Mouse (Mus musculus) frontal cortex, adult 2 months (tissue): Measurements from ENCODE around the gene Pigp. TPM values are rescaled to one million over a fixed set of nuclear protein-coding genes. Genes with fewer than 3 reads are reported as not detected.
A peak's percentile ranks its signal among the peaks of the same experiment; 100 is the strongest.

Experiments
- DNase-seq, 2 experiments: peaks; one replicate each; pipeline ENCODE4 v3.0.0; 2022; ENCODE audit warnings: low spot score in 1 of 2; ENCODE audit errors: extremely low spot score in 1 of 2
- polyA plus RNA-seq: library from polyadenylated mRNA; depleted of rRNA; stranded (reverse); fragments of >200 nt; gene quantifications from 2 replicates; pipeline ENCODE4 v1.2.3, GENCODE M21; 2012; rRNA removed

Pigp gene
- polyA plus RNA-seq, result 63.8 and 66.8 TPM in 2 replicates

DNA sequence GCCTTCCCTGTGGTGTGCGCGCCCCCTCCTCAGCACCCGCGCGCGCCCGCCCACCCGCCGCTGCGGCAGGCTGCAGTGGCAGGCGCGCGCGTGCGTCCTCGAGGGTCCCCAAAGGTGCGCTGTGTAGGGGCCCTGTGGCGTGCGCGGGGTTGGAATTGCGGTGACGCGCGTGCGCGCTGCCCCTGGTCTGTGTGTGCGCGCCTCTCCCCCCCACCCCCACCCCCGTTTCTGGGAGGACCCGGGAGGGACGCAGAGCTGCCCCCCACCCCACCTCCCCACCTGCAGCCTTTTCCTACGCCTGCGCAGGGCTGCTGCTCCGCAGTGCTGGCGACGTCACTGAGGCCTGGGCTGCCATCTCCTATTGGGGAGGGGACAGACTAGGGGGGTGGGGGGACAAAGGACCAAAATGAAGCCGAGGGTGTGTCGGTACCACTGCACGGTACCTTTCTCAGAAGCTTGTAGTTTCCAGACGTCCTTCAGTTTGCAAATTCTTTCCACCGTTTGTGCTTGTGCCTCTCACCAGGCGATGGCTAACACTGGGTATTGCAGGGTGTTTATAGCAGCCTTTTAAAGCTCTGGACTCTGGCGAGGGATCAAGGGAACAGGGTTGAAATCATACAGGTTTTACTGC lies at the start of gene Pigp:
Pigp (minus strand) TSS at position 542 of the 631 bp plus-strand sequence.
- peak; percentile 32 to 63 for DNase-seq

DNA sequence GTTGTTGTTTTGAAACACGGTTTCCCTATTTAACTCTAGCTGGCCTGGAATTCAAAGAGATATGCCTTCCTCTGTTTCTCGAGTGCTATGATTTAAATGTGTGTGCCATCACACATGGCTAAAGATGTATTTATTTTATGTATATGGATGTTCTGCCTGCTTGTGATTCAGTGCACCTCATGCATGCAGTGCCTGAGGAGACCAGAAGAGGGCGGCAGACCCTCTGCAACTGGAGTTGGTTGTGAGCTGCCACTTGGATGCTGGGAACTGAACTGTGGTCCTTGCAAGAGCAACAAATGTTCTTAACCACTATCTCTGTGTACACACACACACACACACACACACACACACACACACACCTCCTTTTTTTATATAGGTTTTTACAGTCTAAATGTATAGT lies 48.9 kb upstream of the Pigp start:
- DNase-seq, result no peak

DNA sequence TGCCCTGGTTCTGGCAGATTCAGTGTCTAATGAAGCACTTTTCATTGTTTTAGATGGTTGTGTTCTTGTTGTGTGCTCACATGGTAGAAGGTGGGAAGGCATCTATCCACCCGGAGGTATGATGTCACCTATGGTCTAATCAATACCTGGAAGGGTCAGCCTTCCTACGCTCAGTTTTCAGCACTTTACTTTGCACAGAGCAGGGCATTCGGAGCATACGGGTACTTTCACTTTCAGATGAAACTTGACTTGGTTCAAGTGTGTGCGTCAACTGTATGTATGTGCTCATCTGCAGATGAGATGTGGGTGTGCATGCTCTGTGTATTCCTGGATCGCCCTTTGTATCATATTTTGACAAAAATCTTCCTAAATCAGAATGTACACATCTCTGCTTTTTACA lies 42.5 kb upstream of the Pigp start:
- no peak for DNase-seq

DNA sequence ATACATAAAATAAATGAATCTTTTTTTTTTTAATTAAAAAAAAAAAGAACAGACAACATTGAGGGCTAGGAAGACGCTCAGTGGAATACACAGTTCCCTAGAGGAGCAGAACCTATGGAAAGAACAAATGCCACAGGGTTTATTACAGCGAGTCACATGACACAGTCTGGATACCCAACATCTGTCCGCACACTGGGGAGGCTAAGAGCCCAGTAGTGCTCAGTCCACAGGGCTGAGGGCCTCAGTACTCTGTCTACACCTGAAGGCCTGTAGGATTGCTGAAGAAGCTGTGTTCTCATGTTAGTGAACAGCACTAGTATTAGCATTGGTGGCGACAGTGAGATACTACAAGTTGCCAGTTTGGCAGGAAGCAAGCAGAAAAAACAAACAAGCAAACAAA lies 41.1 kb upstream of the Pigp start:
- DNase-seq, result no peak

- DNase-seq, result no peak
Observed at GRCm38 (mm10) chr16:94412198-94412597, 40.6 kb upstream of the Pigp start.

DNA sequence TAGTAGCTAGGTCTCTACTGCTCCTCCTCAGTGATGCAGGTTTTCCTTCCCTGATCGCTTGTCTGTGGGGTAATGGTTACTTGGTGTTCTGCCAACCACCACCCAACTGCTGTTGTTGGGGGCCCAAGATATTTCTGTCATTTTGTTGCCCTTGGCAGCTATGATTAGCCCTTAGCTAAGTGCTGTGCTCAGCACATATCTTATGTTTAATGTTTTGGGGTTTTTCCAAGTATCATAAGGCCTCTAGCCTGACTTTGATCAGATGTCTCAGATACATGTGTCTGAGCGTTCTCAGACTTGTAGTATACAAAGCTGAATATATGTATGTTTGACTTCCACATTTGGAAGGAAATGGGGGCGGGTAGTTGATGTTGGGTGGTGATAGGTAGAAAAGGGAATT lies 39.6 kb upstream of the Pigp start:
- no peak for DNase-seq

DNA sequence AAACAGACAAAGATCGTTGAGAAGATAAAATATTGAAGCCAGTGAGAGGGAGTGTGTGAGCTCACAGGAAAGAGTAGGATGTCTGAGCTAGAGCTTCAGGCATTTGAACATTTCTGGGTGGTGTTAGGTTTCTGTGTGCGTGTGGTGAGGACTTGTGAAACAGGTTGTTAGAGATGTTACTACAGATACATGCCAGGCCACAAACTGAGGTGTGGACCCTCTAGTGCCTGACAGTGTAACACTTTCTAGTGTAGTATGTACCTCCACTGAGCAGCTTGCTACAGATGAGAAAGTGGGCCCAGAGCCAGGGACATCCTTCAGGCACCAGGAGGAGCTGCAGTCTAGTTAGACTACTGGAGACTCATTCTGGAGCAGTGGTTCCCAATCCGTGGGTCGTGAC lies 30.5 kb upstream of the Pigp start:
- DNase-seq, result peak in 1 of 2 experiments; percentile 41

DNA sequence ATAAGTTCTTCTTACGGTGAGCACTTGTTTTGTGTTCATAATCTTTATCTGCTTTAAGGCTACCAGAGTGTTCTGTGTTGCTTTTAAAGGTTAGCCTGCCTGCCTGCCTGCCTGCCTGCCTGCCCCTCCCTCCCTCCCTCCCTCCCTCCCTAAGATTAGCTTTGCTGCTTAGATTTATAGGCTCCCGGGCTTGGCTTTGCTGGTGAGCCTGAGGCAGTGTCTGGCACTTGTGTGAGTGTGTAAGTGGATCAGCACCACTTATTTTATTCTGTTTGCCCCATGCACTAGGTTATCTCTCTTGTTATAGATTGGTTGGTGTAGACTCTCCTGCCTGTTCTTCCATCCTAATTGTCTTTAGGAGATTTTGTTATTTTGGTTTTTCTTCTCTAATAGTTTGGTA lies 30.0 kb upstream of the Pigp start:
- no peak for DNase-seq

DNA sequence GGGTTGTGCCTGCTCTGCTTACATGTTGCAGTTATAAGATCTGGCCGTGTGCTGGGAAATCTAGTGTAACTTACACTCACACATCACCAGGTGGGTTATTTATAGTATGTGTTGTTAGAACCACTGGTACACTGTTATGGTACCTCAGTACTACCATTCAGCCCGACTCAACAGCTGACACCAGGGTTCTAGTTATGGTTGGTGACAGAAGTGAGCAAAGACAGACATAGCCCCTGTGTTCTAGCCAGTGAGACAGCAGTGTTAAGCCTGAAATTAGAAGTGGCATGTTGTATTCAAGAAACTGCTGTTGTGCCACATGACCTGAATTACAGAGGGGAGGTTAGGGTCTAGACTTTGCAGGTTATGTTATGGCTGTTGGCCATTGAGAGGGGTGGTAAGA lies 27.5 kb upstream of the Pigp start:
- no peak for DNase-seq

DNA sequence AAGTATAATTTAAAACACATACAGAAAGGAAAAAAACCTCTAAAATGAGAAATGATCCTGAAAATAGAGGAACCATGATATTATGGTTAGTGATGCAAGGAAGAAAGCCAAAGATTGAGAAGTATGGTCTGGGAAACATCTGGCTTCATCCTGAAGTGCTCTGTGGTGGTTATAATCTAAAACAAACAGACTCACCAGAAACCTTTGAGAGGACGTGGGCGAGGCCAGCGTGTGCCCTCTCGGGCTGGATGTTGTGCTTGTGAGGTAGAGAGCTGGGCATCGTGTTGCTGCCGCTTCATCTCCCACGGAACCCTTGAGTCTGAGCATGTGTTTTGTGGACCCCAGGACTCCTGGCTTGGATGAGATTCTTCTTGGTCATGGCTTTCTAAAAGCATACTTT lies 25.0 kb upstream of the Pigp start:
- no peak for DNase-seq

DNA sequence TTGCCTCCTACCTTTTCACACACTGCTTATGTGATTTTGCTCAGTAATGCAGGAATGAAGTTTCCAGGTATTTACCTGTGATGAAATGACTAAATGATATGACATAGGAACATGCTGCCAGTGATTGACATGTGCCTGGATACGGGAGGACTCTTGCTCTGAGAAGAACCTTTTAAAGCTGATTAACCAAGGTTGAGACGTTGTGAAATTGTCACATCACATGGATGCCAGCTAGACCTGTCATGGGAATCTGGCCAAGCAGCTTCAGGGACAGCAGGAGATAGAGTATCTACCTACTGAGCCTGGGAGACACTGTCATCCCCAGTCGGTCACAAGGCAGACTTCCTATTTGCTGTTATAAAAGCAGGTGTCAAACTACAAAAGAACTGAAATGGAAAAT lies 23.4 kb upstream of the Pigp start:
- no peak for DNase-seq

- no peak for DNase-seq
Observed at GRCm38 (mm10) chr16:94392299-94392698, 20.7 kb upstream of the Pigp start.

DNA sequence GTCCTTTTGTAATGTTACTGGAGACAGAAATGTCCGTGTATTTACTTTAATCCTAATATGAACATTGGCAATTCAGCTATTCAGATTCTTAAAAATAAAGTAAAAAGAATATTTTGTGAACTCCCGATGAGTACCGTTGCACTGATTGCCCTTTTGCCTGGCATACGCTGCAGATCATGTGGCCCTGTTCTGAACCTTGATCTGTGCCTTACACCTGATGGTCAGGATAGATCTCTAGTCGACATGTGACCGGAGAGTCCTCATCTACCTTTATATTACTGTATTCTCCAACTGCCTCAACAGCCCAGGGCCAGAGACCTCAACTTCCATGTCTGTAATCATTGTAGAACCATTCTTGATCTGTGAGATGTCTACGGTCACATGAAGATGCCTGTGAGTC lies 16.0 kb upstream of the Pigp start:
- DNase-seq, result no peak

DNA sequence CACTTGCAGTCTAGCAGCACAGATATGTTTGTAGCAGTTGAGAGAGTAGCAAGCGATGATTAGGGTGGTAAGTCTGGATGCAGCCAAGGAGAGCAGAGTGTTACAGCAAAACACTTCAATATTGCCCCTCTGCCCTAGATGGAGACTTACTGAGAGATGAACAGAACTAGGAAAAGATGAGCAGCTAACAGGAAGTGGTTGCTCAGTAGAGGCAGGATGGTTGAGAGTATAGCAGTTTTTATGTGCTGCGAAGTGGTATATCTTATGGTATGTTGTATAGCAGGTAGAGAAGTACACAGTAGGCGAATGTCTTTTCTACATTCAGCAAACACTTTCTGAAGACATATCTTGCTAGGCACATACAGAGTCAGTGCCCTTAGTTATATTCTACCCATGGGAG lies 11.6 kb upstream of the Pigp start:
- DNase-seq, result no peak

DNA sequence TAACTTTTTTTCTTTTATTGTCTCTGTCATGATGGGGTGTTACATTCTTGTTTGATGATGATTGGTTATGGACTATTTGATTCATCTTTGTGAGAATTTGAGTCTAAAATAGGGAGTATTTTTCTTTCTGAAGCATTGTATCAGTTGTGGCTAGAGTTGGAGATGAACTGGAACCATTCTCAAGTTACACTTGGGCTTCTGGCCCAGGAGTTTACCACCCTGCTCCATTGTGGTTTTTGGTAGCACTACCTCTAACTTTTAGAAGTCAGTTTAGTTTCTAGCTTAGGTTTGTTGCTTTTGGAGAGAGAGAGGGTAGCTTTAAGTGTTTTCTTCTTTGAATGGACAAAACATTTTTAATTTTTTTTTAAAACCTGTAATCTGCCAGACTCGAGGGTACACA lies 7.7 kb upstream of the Pigp start:
- no peak for DNase-seq

- DNase-seq, result peak in 1 of 2 experiments; percentile 37
Observed at GRCm38 (mm10) chr16:94370915-94371300, 734 bp downstream of the Pigp start.

- DNase-seq, result peak; percentile 84 to 96
Observed at GRCm38 (mm10) chr16:94370173-94370914, 1.3 kb downstream of the Pigp start, which contains the start of gene Ttc3. Gene Ttc3, plus strand, starts transcription at chr16:94370618.

GRCm38 (mm10) chr16:94369596-94370172 lies 2.0 kb downstream of the Pigp start:
- DNase-seq, result no peak

DNA sequence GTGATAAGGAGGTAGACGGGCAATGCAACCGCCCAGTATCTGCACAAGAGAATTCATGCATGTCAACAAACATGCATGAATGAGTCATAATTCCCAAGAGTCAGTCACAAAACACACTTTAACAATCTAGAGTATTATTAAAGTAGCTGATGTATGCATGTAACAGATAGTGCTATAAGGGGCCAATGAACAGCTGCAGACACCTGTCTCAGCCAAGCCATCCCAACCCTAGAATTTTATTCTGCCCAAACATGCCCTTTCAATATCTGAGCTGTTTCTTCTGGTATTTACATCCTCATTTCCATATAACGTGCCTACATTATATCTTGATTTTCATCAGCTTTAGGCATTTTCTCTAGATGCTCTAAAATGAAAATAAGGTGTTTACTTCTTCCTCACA lies 6.2 kb downstream of the Pigp start:
- DNase-seq, result no peak

- DNase-seq, result no peak
Observed at GRCm38 (mm10) chr16:94363814-94364213, 7.8 kb downstream of the Pigp start.

DNA sequence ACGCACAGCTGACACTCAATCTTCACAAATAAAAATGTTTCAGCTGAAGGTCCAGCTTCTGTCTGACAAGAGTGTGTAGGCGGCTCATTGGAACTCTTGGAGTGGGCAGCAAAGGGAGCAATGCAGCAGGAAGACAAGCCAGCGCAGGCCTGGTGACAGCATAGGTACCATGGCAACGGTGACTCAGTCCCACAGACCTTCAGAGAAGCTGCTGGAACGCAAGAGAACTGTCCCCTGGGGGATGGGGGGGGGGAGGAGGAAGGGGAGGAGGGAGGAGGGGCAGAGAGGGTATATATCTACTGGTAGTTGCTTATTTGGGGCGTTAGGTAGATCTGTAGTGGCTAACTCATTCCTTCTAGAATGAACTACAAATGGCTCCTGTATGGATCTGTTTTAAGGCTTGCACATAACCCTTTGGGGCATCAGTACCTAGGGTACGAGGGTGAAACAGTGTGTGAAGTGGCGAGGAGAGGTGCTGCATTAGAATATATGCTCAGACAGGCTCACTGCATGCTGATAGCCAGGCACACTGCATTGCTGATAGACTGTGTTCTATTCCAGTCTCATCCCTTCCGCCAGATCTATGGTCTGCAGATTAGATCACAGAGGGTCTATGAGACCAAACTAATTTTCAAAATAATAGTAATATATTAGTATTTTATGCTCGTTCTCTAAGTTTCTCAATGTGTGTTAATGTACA lies 9.3 kb downstream of the Pigp start:
- DNase-seq, result peak; percentile 87 to 90
